Mouse (Mus musculus): ENCODE measurements at regions not wholly inside any gene's neighbourhood (a gene's known extent, or its start where the extent isn't known, plus 50 kb on each side); places are given as distances from the start of the nearest gene placed in this dataset.

- Histone ChIP-seq H3K9ac (replicated peaks) (no peak overlapping the region), H3K4me2 (replicated peaks) (no peak overlapping the region), H3K27ac (replicated peaks) (no peak overlapping the region), H3K4me1 (peaks cover 6% of the 10 kb centered on the region; the same call in 1 of the 2 replicates), H3K36me3 (no peaks in the 10 kb centered on the region), H3K27me3 (no peaks in the 10 kb centered on the region), H3K4me3 (no peak overlapping the region), H3K9me3 (no peaks in the 10 kb centered on the region)
- no peak for ATAC-seq (replicated peaks)
- WGBS = 60% methylated on average over 10 of the region's 10 CpGs
These were observed 111.3 kb upstream of the Plcz1 start for GRCm38 (mm10) chr6:140152418-140153176.

DNA sequence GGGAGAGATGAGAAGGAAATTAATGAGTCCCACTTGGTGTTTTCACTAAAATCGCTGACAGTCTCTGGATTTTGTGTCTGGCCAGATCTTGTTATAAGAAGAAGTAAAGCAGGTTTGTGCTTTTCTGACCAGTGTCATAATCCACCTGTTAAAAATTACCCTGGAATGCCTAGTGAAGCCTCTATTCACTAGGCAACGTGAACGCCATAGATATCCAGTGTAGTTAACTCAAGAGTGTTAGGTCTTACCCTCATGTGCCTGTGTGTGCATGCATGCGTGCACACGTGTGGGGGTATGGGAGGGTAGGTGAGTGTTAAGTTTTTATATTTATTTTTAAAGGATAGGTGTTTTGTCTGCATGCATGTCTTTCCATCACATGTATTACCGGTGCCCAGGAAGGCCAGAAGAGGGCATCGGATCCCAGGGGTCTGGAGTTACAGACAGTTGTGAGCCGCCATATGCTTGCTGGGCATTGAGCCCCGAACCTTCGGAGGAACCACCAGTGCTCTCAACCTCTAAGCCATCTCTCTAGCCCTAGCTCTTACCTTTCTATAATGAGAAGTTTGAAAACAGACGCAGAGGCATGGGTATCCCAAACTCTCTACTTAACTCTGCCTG is 107.5 kb upstream of the Plcz1 start:
- Histone ChIP-seq H3K4me2 (replicated peaks) (no peak overlapping the region), H3K4me1 (peaks cover 9% of the 10 kb centered on the region; the same call in 1 of the 2 replicates), H3K9me3 (no peaks in the 10 kb centered on the region), H3K9ac (replicated peaks) (no peak overlapping the region), H3K36me3 (no peaks in the 10 kb centered on the region), H3K4me3 (no peak overlapping the region), H3K27ac (replicated peaks) (no peak overlapping the region), H3K27me3 (no peaks in the 10 kb centered on the region)
- WGBS = 91% methylated on average over 11 of the region's 11 CpGs
- ATAC-seq (replicated peaks) = no peak

GRCm38 (mm10) chr6:140148138-140148537 is 106.9 kb upstream of the Plcz1 start:
- Histone ChIP-seq H3K27me3 (no peaks in the 10 kb centered on the region), H3K27ac (replicated peaks) (0 out of 2 replicates have a peak overlapping the region, but pooled peaks have one; percentile 28)

DNA sequence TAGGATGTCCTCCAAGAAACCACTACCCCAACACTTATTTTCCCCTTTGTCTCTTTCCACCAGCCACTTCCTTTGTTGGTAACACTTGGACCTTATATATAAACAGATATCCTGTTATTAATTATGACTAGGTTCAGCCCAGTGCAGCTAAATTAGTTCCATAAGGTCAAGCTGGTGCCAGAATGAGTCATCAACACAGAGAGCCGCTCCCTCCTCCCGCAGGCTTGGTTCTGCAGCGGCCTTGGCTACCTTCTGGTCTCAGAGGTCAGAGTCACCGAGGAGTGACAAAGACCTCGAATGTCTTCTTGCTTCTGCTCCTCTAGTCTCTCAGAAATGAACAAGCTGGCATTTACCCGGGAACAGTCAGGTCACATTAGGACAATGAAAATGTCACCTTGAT is 106.5 kb upstream of the Plcz1 start:
- Histone ChIP-seq H3K9ac (replicated peaks) (no peak overlapping the region), H3K27me3 (no peaks in the 10 kb centered on the region), H3K4me1 (peaks cover 9% of the 10 kb centered on the region; the same call in 1 of the 2 replicates), H3K4me3 (no peak overlapping the region), H3K27ac (replicated peaks) (no peak overlapping the region), H3K9me3 (no peaks in the 10 kb centered on the region), H3K4me2 (replicated peaks) (no peak overlapping the region), H3K36me3 (no peaks in the 10 kb centered on the region)
- WGBS = 73% methylated on average over 6 of the region's 6 CpGs
- peak; percentile 10; the same call in 1 of the 2 replicates for ATAC-seq (replicated peaks)

More at GRCm38 (mm10) chr6:140148138-140148537, 106.9 kb upstream of the Plcz1 start:
- WGBS = 34% methylated on average over 3 of the region's 3 CpGs
- peak; percentile 66; the same call in 1 of the 2 replicates for ATAC-seq (replicated peaks)
- Histone ChIP-seq H3K9me3 (no peaks in the 10 kb centered on the region), H3K4me1 (peaks cover 9% of the 10 kb centered on the region; the same call in 1 of the 2 replicates), H3K9ac (replicated peaks) (no peak overlapping the region), H3K4me3 (no peak overlapping the region), H3K4me2 (replicated peaks) (no peak overlapping the region), H3K36me3 (no peaks in the 10 kb centered on the region)

DNA sequence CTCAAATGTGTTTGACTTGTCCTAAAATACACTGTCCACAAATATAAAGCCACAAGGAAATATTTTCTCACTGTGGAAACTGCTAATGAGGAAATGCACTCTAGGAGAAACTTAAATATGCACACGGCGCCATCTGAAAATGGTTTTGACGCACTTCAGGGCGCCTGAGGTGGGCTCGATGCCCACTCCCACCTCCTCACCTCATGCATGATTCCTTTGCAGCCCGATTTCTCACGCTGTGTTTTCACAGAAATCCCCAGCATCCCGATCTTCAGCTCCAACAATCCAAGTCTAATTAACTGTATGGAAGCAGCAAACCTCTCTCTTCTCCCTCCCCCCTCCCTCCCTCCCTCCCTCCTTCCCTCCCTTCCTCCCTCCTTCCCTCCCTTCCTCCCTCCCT is 92.5 kb upstream of the Plcz1 start:
- 70% methylated on average over 8 of the region's 8 CpGs for WGBS

GRCm38 (mm10) chr6:140126645-140127044 is 85.4 kb upstream of the Plcz1 start:
- Histone ChIP-seq H3K4me1 (no peaks in the 10 kb centered on the region), H3K27me3 (no peaks in the 10 kb centered on the region), H3K9ac (replicated peaks) (no peak overlapping the region), H3K4me3 (no peak overlapping the region), H3K36me3 (no peaks in the 10 kb centered on the region), H3K27ac (replicated peaks) (no peak overlapping the region), H3K4me2 (replicated peaks) (no peak overlapping the region), H3K9me3 (no peaks in the 10 kb centered on the region)
- no peak for ATAC-seq (replicated peaks)
- 89% methylated on average over 7 of the region's 7 CpGs for WGBS

More for the DNA sequence above, 92.5 kb upstream of the Plcz1 start:
- Histone ChIP-seq H3K9ac (replicated peaks) (no peak overlapping the region), H3K9me3 (no peaks in the 10 kb centered on the region), H3K4me2 (replicated peaks) (no peak overlapping the region), H3K36me3 (no peaks in the 10 kb centered on the region), H3K27me3 (no peaks in the 10 kb centered on the region), H3K4me1 (no peaks in the 10 kb centered on the region), H3K27ac (replicated peaks) (no peak overlapping the region), H3K4me3 (no peak overlapping the region)
- ATAC-seq (replicated peaks) = no peak

DNA sequence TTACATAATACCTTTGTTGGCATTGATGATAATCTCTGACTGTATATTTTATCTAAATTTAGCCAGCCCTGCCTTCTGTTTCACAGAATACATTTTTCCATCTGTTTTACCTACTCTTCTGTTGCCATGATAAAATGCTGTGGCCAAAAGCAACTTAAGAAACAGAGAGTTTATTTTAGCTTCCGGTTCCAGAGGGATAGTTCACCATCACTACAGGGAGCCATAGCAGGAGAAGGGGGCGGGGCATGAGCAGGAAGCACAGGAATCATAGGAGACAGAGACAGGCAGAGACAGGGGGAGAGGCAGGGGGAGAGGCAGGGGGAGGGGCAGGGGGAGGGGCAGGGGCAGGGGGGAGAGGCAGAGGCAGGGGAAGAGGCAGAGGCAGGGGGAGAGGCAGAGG is 72.8 kb upstream of the Plcz1 start:
- Histone ChIP-seq H3K4me1 (no peaks in the 10 kb centered on the region), H3K4me3 (no peak overlapping the region), H3K9ac (replicated peaks) (no peak overlapping the region), H3K36me3 (no peaks in the 10 kb centered on the region), H3K27me3 (no peaks in the 10 kb centered on the region), H3K9me3 (no peaks in the 10 kb centered on the region), H3K4me2 (replicated peaks) (no peak overlapping the region), H3K27ac (replicated peaks) (no peak overlapping the region)
- WGBS = 75% methylated on average over 2 of the region's 2 CpGs
- ATAC-seq (replicated peaks) = no peak

DNA sequence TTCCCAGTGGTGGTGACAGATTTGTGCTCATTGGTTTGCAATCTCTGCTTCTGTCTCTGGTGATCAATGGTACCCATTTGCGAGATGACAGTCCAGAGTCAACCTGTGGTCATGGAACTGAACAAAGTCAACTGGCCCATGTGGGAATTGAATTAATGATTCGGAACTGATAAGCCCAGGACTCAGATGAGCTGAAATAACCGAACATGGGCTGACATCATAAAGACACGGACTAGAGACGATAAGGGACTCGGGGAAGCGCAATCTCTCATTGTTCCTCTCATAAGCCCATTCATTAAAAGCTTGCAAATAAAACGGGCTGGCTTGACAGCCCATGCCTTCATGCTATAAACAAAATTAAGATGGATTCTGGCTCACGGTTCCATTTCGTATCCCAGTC is 70.8 kb upstream of the Plcz1 start:
- Histone ChIP-seq H3K36me3 (no peaks in the 10 kb centered on the region), H3K4me1 (no peaks in the 10 kb centered on the region), H3K4me3 (no peak overlapping the region), H3K9me3 (no peaks in the 10 kb centered on the region), H3K27ac (replicated peaks) (no peak overlapping the region), H3K4me2 (replicated peaks) (no peak overlapping the region), H3K27me3 (no peaks in the 10 kb centered on the region), H3K9ac (replicated peaks) (no peak overlapping the region)
- WGBS = 89% methylated on average over 10 of the region's 10 CpGs
- no peak for ATAC-seq (replicated peaks)

DNA sequence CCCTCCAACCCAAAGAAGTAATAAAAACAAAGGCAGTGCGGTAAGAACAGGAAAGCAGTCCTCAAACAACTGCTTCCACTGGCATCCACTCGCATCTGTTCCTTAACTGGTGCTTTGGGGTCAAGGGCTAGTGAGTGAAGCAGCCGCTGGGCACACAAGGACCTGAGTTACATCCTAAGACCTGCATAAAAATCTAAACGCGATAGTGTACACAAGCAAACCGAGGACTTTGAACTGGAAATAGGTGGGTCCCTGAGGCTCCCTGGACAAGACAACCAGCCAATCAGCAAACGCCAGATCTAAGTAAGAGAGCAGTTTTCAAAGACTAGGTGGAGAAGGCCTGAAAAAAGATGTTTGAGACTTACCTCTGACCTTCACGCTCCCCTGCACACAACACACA is 66.8 kb upstream of the Plcz1 start:
- H3K9me3 ChIP-seq = no peaks in the 10 kb centered on the region
- no peak for ATAC-seq (replicated peaks)
- no peak overlapping the region for H3K9ac ChIP-seq (replicated peaks)
- no peaks in the 10 kb centered on the region for H3K27me3 ChIP-seq
- H3K4me1 ChIP-seq = no peaks in the 10 kb centered on the region
- no peak overlapping the region for H3K27ac ChIP-seq (replicated peaks)
- no peak overlapping the region for H3K4me3 ChIP-seq
- H3K36me3 ChIP-seq = no peaks in the 10 kb centered on the region
- no peak overlapping the region for H3K4me2 ChIP-seq (replicated peaks)
- whole genome bisulfite sequencing = 79% methylated on average over 8 of the region's 8 CpGs

GRCm38 (mm10) chr6:140107628-140108027 is 66.4 kb upstream of the Plcz1 start:
- H3K9me3 ChIP-seq = no peaks in the 10 kb centered on the region
- H3K4me1 ChIP-seq = no peaks in the 10 kb centered on the region
- no peaks in the 10 kb centered on the region for H3K36me3 ChIP-seq
- H3K9ac ChIP-seq (replicated peaks) = no peak overlapping the region
- H3K4me3 ChIP-seq = no peak overlapping the region
- H3K4me2 ChIP-seq (replicated peaks) = no peak overlapping the region
- no peaks in the 10 kb centered on the region for H3K27me3 ChIP-seq
- WGBS = 87% methylated on average over 16 of the region's 16 CpGs
- no peak for ATAC-seq (replicated peaks)
- no peak overlapping the region for H3K27ac ChIP-seq (replicated peaks)

- Histone ChIP-seq H3K36me3 (no peaks in the 10 kb centered on the region), H3K9me3 (no peaks in the 10 kb centered on the region), H3K4me2 (replicated peaks) (no peak overlapping the region), H3K27ac (replicated peaks) (no peak overlapping the region), H3K4me3 (no peak overlapping the region), H3K4me1 (no peaks in the 10 kb centered on the region), H3K9ac (replicated peaks) (no peak overlapping the region), H3K27me3 (no peaks in the 10 kb centered on the region)
- no peak for ATAC-seq (replicated peaks)
- 93% methylated on average over 5 of the region's 5 CpGs for WGBS
These were observed 64.9 kb upstream of the Plcz1 start for GRCm38 (mm10) chr6:140106141-140106540.

DNA sequence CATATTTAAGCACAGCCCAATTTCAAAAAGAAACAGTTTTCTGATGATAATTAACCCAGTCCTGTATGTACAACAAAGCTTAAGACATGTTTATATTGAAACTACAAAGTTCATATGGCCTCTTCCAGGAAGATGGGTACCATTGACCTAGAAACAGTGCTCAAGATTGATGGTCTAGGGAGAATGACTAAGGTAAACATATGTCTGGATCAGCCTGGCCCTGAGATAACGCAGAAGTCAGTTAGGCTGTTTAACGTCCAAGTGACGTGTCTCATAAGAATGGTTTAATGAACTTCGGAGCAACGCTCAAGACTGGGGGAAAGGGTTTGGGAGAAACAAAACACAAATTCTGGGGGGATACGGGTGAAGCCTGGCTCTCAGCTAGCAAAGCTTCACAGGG is 60.8 kb upstream of the Plcz1 start:
- H3K9ac ChIP-seq (replicated peaks) = no peak overlapping the region
- H3K9me3 ChIP-seq = no peaks in the 10 kb centered on the region
- no peaks in the 10 kb centered on the region for H3K27me3 ChIP-seq
- no peak for ATAC-seq (replicated peaks)
- no peak overlapping the region for H3K4me3 ChIP-seq
- WGBS = 91% methylated on average over 6 of the region's 6 CpGs
- no peak overlapping the region for H3K4me2 ChIP-seq (replicated peaks)
- H3K27ac ChIP-seq (replicated peaks) = no peak overlapping the region
- no peaks in the 10 kb centered on the region for H3K4me1 ChIP-seq
- no peaks in the 10 kb centered on the region for H3K36me3 ChIP-seq
